Mouse (Mus musculus): ENCODE results near the gene Erich4.

DNA sequence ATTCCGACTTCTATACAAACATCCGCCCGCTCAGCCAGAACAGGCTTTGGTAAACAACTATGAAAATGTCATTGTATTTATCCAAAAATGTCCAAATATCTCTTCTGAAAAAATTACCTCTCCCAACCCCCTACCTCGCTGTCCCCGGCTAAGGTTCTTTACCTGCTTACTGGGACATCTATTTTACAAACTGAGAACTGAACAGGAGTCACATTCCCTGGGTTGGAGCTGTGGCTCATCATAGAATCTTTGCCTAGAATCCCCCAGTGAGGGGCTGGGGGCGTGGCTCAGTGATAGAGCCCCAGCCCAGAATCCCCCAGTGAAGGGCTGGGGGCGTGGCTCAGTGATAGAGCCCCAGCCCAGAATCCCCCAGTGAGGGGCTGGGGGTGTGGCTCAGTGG lies 4.2 kb downstream of the Erich4 start:
- no peak for TF ChIP-seq POLR2AphosphoS2 (IDR thresholded peaks at IDR 0.05; ENCODE audit: insufficient read length, low read depth)
- TF ChIP-seq POLR2A (IDR thresholded peaks at IDR 0.05; ENCODE audit: insufficient read length, low read depth), result no peak

Data from myocyte (in vitro differentiated cells).